Mouse (Mus musculus): ENCODE measurements around the gene Gm11032. TPM values are rescaled to one million over a fixed set of nuclear protein-coding genes. Genes with fewer than 3 reads are reported as not detected.
"Not testable (repeated sequence)": the region's sequence is repeated elsewhere in the genome, so short reads cannot be mapped to it uniquely, and the experiment has no call there.

Gm11032 gene
- total RNA-seq, 2 experiments from 2014 or later = not detected

- no peak for DNase-seq
Measured at GRCm38 (mm10) chr11:4625931-4626330, 6.1 kb downstream of the Gm11032 start.

DNA sequence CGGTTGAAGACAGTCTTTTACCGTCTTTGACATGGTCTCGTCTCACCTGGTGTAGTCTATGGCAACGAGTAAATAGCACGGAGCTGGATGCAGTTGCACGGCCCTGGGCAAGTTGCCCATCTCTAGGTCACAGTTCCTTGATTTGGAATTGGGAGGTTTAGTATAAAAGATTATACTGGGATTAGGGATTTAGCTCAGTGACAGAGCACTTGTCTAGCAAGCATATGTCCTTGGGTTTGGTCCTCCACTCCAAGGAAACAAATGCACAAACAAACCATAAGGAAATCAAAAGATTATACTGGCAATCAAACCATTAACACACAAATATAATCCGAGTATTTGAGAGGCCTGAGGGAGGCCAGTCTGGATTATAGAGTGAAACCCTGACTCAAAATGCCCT is 7.8 kb downstream of the Gm11032 start:
- no peak for DNase-seq

DNA sequence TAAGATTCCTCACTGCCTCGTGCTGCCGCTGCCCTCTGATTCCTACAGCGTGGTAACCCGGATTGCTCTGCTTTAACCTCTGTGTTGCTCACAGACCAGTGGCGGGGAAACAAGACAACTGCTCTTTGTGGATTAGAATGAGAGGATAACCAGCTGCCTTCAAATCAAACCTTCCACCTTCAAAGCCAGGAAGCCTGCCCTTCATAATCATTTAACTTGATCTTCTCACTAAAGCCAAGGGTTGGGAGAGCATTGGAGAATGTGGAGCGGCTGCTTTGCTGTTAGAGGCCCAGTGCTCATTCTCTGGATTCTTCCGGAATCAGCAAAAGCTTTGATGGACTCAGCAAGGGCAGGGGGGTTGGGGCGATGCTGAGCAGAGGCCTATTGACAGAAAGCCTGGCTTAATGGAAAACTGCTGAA is 10.0 kb downstream of the Gm11032 start:
- DNase-seq = no peak

DNA sequence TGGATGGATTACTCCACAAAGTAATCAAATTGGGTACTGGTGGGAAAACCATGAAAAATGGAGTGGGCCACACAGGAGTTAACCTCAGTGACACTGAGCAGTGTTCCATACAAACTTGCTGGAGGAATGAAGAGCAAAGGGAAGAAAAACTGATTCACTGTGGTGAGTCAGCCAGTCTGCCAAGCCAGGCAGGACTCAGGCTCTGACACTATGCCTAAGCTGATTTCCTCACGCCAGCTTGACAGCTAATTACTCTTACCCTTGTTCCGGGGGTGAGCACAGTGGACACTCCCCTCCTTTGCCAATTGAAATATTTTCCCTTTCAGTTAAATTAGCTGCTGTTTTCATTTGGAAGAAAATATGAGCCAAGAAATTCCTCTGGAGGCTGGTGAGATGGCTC is 13.6 kb downstream of the Gm11032 start:
- no peak for DNase-seq

- DNase-seq = no peak
Measured at GRCm38 (mm10) chr11:4634395-4634794, 14.5 kb downstream of the Gm11032 start.

DNA sequence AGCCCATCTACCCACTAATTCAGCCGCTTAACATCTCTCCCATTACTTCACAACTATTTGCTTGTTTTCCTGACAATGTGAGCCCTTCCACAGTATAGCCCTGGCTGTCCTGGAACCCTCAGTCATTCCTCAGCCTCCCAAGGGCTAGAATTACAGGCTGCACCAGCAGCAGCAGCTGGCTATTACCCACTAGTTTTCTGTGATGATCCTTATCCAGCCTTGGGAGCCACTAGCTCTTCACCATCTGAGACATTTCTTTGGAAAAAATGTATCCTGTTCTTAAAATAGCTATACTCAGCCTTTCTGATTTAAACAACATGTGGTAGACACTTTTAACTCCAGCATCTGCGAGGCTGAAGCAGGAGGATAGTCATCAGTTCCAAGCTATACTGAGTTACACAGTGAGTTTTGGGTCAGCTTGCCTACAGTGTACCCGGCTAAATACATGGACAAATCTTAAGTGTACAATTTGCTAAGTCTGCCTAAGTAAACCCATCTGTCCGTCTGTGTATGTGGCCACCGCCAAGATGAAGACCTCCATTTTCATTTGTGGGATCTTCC is 17.0 kb downstream of the Gm11032 start:
- no peak for DNase-seq

- peak; percentile 95 for DNase-seq
Measured at GRCm38 (mm10) chr11:4637534-4638234, 17.8 kb downstream of the Gm11032 start, which contains the start of gene Ascc2. Gene Ascc2 (plus strand): TSS chr11:4637747.

- DNase-seq = no peak
Measured at GRCm38 (mm10) chr11:4638261-4638660, 18.4 kb downstream of the Gm11032 start.

GRCm38 (mm10) chr11:4641185-4641584 is 21.3 kb downstream of the Gm11032 start:
- no peak for DNase-seq

DNA sequence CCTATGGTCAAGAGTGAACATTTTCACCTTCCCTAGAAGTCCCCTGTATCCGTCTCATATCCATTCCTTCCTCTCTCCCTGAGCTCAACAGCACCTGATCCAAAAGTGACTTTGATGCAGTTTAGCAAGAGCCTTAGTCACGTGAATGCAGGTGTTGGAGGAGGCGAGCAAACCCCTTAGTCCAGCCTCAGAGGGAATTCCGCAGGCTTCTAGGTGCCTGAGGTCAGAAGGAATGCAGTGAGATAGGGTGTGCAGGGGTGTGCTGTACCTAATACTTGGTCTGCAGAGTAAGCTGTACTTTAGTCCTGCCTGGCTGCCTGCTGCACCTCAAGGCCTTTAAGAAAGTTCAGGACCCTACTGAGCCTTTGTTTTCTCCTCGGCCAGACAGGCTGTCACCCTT is 23.9 kb downstream of the Gm11032 start:
- DNase-seq = no peak

DNA sequence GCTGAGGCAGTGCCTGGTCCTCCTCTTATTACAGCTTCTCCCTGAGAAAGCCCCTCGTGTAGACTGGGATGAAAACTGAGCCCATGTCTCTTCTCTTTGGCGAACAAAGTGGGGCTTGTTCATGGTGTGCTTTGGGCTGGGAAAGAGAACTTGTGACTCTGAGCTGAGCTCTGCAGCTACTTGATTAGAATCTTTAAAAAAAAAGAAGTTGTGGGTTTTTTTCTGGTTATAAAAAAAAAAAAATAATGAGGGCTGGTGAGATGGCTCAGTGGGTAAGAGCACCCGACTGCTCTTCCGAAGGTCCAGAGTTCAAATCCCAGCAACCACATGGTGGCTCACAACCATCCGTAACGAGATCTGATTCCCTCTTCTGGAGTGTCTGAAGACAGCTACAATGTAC is 25.3 kb downstream of the Gm11032 start:
- DNase-seq = not testable (repeated sequence)

- no peak for DNase-seq
Measured at GRCm38 (mm10) chr11:4646409-4646808, 26.5 kb downstream of the Gm11032 start.

DNA sequence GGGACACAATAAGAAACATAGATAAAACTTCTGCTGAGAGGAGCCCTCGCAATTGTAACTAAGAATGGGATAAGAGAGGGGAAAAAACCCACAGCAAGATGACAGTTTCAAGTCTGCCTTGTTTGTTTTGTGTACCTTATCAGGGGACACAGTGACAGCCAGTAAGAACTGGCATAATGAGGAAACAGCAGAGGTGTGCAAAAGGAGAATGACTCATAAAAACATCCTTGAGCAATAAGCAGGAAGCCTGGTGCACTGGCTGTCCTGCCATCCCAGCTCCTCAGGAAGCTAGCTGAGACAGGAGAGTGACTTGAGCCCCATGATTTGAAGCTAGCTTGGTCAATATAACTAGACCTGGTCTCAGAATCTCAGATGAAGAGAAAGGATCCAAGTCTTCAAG is 40.0 kb downstream of the Gm11032 start:
- no peak for DNase-seq

- DNase-seq = no peak
Measured at GRCm38 (mm10) chr11:4660309-4661025, 40.6 kb downstream of the Gm11032 start.

DNA sequence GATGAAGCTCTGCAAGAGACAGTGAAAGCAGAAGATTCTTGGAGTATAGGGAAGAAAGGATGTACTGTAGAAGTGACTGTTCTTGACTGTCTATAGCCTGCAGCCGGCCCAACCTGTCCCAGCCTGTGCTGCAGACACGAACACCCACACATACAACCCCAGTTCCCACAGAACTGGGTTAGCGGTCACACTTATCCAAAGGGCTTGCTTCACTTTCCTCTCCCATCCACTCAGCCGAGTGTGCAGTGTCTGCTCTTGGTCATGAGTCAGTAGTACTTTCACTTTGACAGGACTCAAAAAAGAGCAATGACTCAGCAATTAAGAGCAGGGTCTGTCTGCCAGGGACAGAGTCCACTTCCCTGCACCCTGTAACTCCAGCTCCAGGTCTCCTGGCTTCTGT is 41.5 kb downstream of the Gm11032 start:
- no peak for DNase-seq

DNA sequence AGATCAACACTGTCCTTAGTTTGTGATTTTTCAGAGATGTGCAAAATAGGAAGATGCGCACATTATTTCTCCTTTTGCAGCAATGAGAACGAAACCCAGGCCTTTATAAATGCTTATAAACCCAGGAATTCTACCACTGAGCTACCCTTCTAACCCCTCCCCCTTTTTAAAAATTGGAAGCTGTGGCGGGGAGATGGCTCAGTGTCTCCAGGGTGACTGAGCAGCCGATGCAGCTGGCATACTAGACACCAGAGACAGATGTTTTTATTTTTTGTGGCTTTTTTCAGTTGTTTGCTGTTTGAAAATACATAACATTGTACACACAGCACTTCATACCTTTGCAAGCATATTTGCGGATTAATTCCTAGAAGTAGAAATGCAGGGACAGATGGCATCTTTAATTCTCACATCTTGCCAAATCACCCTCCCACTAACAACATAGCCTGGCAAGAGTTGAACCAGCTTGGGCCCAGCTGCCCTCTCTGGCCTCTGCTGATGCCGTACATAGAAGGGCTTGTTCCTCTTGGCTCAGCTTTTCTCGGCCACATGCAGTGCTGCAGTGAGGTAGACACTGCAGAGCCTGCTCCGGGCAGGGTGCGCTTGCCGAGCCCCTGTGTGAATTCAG is 42.1 kb downstream of the Gm11032 start:
- DNase-seq = no peak

DNA sequence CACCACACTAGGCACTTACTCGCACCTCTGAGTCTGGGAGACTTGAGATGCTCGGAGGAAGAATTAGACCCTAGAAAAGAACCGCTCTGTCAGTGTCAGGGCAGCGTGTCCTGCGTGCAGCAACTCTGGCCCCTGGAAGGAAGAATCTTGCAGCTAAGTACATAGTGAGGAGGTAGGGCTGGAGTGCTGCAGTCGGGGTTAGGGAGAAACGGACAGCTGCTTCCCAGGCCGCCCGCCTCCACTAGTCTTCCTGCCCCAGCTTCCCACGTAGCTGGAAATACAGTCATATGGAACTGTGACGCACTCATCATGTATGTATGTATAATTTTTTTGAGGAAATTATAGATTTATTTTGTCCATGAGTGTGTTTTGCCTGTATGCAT is 42.6 kb downstream of the Gm11032 start:
- DNase-seq = no peak

Other genes starting within 250 kb of the Gm11032 start
- not detected for gene Hormad2, start 179.0 kb upstream of the Gm11032 start, total RNA-seq (2021)
- 10 to 100 TPM; 36.5 to 41.4 TPM for gene Mtmr3, start 25.2 kb upstream of the Gm11032 start, total RNA-seq (2021)
- 10 to 100 TPM; 14.2 to 14.7 TPM for gene Ascc2, start 17.7 kb downstream of the Gm11032 start, total RNA-seq (2021)
- 1,000 to 10,000 TPM in 1 of 2 experiments, 100 to 1,000 TPM in 1; 996 to 1,016 TPM for gene Uqcr10, start 84.3 kb downstream of the Gm11032 start, total RNA-seq (2021)
- gene Zmat5, start 84.6 kb downstream of the Gm11032 start, total RNA-seq (2021) = 10 to 100 TPM; 20.4 to 20.9 TPM
- gene Cabp7, start 126.7 kb downstream of the Gm11032 start, total RNA-seq (2021) = under 1 TPM; 0.64 to 0.80 TPM
- 10 to 100 TPM; 42.0 to 46.6 TPM for gene Nf2, start 229.5 kb downstream of the Gm11032 start, total RNA-seq (2021)

All from gastrocnemius, postnatal 25 days (tissue).